Mouse (Mus musculus) ES-Bruce4 (cell line): ENCODE measurements around the gene Pgrmc2.

Source experiments
- CTCF ChIP-seq: IDR thresholded peaks from one replicate; pipeline ENCODE4 v1.8.1; 2011; ENCODE audit warnings: low read depth, low read length
- EP300 ChIP-seq: IDR thresholded peaks from 2 replicates; pipeline ENCODE4 v1.6.1; 2011; ENCODE audit warnings: low read depth, low read length; ENCODE audit not compliant: insufficient read depth
- POLR2A ChIP-seq: IDR thresholded peaks from one replicate; pipeline ENCODE4 v1.8.1; 2011; ENCODE audit warnings: low read length; ENCODE audit not compliant: insufficient read depth

GRCm38 (mm10) chr3:41080724-41081123 is 2.1 kb downstream of the Pgrmc2 start:
- TF ChIP-seq POLR2A = no peak
- no peak for TF ChIP-seq CTCF
- no peak for TF ChIP-seq EP300
